Mouse (Mus musculus) kidney, adult 2 months (tissue): Measurements from ENCODE around the gene Cdsn.

ENCODE experiments used
- CTCF ChIP-seq: fragments of 200-500 bp; conservative IDR thresholded peaks from 2 replicates; pipeline ENCODE4 v1.5.1; 2011; ENCODE audit warnings: low read depth, mild to moderate bottlenecking, control low read depth, low read length, moderate library complexity, mixed read lengths; ENCODE audit not compliant: insufficient read depth, insufficient read length
- POLR2A ChIP-seq: fragments of 200-500 bp; IDR thresholded peaks from one replicate; pipeline ENCODE4 v1.6.1; 2011; ENCODE audit warnings: low read depth, low read length, control low read depth

DNA sequence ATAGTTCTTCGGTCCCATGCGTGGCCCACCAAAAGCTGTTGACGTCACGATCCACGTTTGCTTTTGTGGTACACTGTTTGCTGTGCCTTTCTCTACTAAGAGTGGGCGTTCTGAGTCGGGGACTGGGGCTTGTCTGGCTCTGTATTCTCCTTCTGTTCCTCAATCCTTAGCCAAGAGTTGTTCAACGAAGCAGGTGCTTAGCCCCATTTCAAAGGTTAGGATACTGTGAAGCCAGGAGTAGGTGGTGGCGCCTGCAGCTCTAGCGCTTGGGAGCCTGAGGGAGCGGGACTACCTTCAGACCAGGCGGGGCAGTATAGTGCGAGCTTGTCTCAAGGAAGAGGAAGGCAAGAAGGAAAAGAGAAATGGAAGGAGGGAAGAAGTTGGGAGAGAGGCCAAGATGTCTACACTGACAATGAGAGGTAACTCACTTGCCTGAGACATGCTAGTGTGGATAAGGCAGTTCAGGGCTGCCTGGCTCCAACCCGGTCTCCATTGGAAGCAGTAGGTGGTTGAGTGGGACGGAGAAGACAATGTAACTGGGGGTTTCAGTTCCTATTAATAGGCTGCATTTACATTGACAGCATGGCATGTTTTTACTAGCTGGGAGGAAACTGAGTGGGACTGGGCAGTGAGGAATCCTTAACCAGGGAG lies 9.0 kb upstream of the Cdsn start:
- no peak for TF ChIP-seq CTCF
- no peak for TF ChIP-seq POLR2A
